ENCODE assay signal across 16 mouse cellular contexts in genomic region chr7:101435038-101435437, GRCm38 (mm10). TPM values are rescaled to one million over a fixed set of nuclear protein-coding genes. Genes with fewer than 3 reads are reported as not detected.
"Had no signal": no experiment of that assay in that cellular context is flagged by ENCODE, and none has a peak within 500 bp of the region (broad histone marks: within the 10 kb centered on the region; RNA-seq: fewer than 3 reads in every experiment).

No protein-coding gene starts in this region.

- H3K27ac ChIP-seq: limb, embryonic 12.5 days; liver, embryonic 13.5 days; lung, embryonic 15.5 days; macrophage; neural tube, embryonic 12.5 days had no signal

- H3K4me3 ChIP-seq: limb, embryonic 12.5 days; liver, embryonic 13.5 days; lung, embryonic 15.5 days; megakaryocyte, embryonic 14.5 days; neural tube, embryonic 12.5 days had no signal

- ATAC-seq: liver, postnatal 0 days had no signal

- H3K4me2 ChIP-seq: limb, embryonic 12.5 days; liver, embryonic 13.5 days; lung, embryonic 15.5 days; neural tube, embryonic 12.5 days had no signal

- H3K9me3 ChIP-seq: limb, embryonic 12.5 days; liver, embryonic 13.5 days; lung, embryonic 15.5 days; megakaryocyte, embryonic 14.5 days; neural tube, embryonic 12.5 days had no signal

- DNase-seq: kidney, postnatal 36 days; liver; liver, embryonic 13.5 days; liver, postnatal 0 days; lung, postnatal 14 days; midbrain, embryonic 14.5 days; right cerebral cortex, postnatal 4 days; spleen, adult 18-20 months; thymus, adult 18-20 months; thymus, postnatal 14 days had no signal

- H3K4me1 ChIP-seq: limb, embryonic 12.5 days; liver, embryonic 13.5 days; lung, embryonic 15.5 days; neural tube, embryonic 12.5 days had no signal

- H3K27me3 ChIP-seq: limb, embryonic 12.5 days; lung, embryonic 15.5 days; neural tube, embryonic 12.5 days had no signal

- H3K36me3 ChIP-seq: limb, embryonic 12.5 days; liver, embryonic 13.5 days; lung, embryonic 15.5 days; neural tube, embryonic 12.5 days had no signal

- H3K9ac ChIP-seq: limb, embryonic 12.5 days; liver, embryonic 13.5 days; liver, postnatal 0 days; lung, embryonic 15.5 days; neural tube, embryonic 12.5 days had no signal

RNA-seq across cellular contexts. Expression of gene Gm45837, which starts 24.4 kb away (rescaled TPM):
- polyA plus RNA-seq: kidney, embryonic 16.5 days; limb, embryonic 12.5 days; liver, postnatal 0 days; macrophage; midbrain, embryonic 14.5 days; neural tube, embryonic 12.5 days had no signal
